Mouse (Mus musculus) forebrain, embryonic 14.5 days (tissue): ENCODE data around the gene Ivns1abp. TPM values are rescaled to one million over a fixed set of nuclear protein-coding genes. Genes with fewer than 3 reads are reported as not detected.

Experiments used
- ATAC-seq: fragments of 200-750 bp; cut with Nextera tagmentation; 2 replicates; pipeline ENCODE4 v1.8.0; 2017; ENCODE audit warnings: mild to moderate bottlenecking, moderate library complexity
- DNase-seq: peaks from one replicate; pipeline ENCODE4 v3.0.0-alpha.2; 2015; ENCODE audit warnings: low spot score
- H3K27ac ChIP-seq: fragments of 300-500 bp; sonication (generic); 2 replicates; pipeline ENCODE4 v1.5.1; 2014; ENCODE audit warnings: low read depth, mild to moderate bottlenecking, control low read depth, low read length, moderate library complexity
- H3K27me3 ChIP-seq: fragments of 300-500 bp; sonication (generic); replicated peaks from 2 replicates; pipeline ENCODE4 v1.6.1; 2014; ENCODE audit warnings: low read length, control low read depth, mixed read lengths; ENCODE audit not compliant: control insufficient read depth, insufficient read depth
- H3K36me3 ChIP-seq: fragments of 300-500 bp; sonication (generic); 2 replicates; pipeline ENCODE4 v1.6.1; 2014; ENCODE audit warnings: low read length, control low read depth; ENCODE audit not compliant: control insufficient read depth, insufficient read depth
- H3K4me1 ChIP-seq: fragments of 300-500 bp; sonication (generic); 2 replicates; pipeline ENCODE4 v1.6.1; 2014; ENCODE audit warnings: antibody characterized with exemption, low read length, control low read depth; ENCODE audit not compliant: control insufficient read depth, insufficient read depth
- H3K4me2 ChIP-seq: fragments of 300-500 bp; sonication (generic); 2 replicates; pipeline ENCODE4 v1.6.1; 2014; ENCODE audit warnings: mild to moderate bottlenecking, control low read depth, low read length
- H3K4me3 ChIP-seq: fragments of 300-500 bp; sonication (generic); 2 replicates; pipeline ENCODE4 v1.5.1; 2014; ENCODE audit warnings: low read depth, low read length, control low read depth
- H3K9ac ChIP-seq: fragments of 300-500 bp; sonication (generic); 2 replicates; pipeline ENCODE4 v1.6.1; 2014; ENCODE audit warnings: mild to moderate bottlenecking, low read length, control low read depth, moderate library complexity
- H3K9me3 ChIP-seq: fragments of 300-500 bp; sonication (generic); replicated peaks from 2 replicates; pipeline ENCODE4 v1.6.1; 2016; ENCODE audit warnings: low read length, control low read depth, mixed read lengths; ENCODE audit not compliant: control insufficient read depth
- WGBS: fragments of 180-500 bp; shearing (Covaris S2); extraction: QIAGEN DNeasy Blood & Tissue Kit; methylation state at CpG from one replicate; pipeline ENCODE4 v1.1.7; 2014; 5-methylcytosine and 5-hydroxymethylcytosine counted together
- polyA plus RNA-seq: library from polyadenylated mRNA; unstranded; fragments of >200 nt; fragmentation: Nextera tagmentation; extraction: Ambion mirVana; gene quantifications from 2 replicates; pipeline ENCODE4 v1.2.1, GENCODE M21; 2014

Ivns1abp gene
- polyA plus RNA-seq, 1 experiment from 2014 or later: 323 TPM

DNA sequence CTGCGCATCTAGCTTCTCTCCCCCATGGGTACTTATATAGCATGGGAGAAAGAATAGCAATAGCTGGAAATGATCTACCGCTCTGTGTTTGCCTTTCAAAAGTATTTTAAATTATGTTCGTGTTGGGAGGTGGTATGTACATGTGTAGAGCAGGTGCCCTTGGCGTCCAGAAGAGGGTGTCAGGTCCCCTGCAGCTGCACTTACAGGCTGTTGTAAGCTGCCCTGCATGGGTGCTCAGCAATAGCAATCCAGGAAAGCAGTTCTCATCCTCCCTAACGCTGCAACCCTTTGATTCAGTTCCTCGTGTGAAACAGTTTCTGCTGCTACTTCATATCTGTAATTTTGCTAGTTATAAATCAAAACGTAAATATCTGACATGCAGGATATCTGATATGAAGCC is 14.7 kb upstream of the Ivns1abp start:
- H3K9ac ChIP-seq: no peak overlapping the region
- no peak for ATAC-seq
- H3K4me2 ChIP-seq: no peak overlapping the region
- H3K27me3 ChIP-seq: no peaks in the 10 kb centered on the region
- H3K4me1 ChIP-seq: no peaks in the 10 kb centered on the region
- WGBS: 87% methylated on average over 7 of the region's 7 CpGs
- DNase-seq: no peak
- H3K9me3 ChIP-seq: no peaks in the 10 kb centered on the region
- no peak overlapping the region for H3K4me3 ChIP-seq
- no peak overlapping the region for H3K27ac ChIP-seq
- no peaks in the 10 kb centered on the region for H3K36me3 ChIP-seq

DNA sequence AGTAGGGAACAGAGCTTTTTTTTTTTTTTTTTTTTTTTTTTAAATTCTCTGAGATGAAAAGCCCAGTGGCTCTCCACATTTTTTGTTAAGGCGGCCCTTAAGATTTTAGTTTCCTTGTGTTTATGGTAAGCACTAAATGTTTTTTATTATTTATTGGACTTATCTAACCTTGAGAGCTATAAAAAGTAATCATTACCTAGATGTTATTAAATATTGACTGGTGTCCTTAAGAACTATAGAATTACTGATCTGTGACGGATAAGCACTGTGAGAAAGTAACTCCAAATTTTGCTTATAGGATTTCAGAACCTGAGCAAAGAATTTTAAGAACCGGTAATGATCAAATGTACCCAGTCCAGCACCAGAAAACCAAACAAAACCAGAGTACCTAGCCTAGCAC is 11.5 kb upstream of the Ivns1abp start:
- WGBS: 97% methylated on average over 3 of the region's 3 CpGs
- no peak for DNase-seq
- no peaks in the 10 kb centered on the region for H3K4me1 ChIP-seq
- H3K4me2 ChIP-seq: no peak overlapping the region
- H3K36me3 ChIP-seq: no peaks in the 10 kb centered on the region
- no peaks in the 10 kb centered on the region for H3K9me3 ChIP-seq
- no peak overlapping the region for H3K27ac ChIP-seq
- no peak for ATAC-seq
- H3K27me3 ChIP-seq: no peaks in the 10 kb centered on the region
- H3K9ac ChIP-seq: no peak overlapping the region
- no peak overlapping the region for H3K4me3 ChIP-seq

DNA sequence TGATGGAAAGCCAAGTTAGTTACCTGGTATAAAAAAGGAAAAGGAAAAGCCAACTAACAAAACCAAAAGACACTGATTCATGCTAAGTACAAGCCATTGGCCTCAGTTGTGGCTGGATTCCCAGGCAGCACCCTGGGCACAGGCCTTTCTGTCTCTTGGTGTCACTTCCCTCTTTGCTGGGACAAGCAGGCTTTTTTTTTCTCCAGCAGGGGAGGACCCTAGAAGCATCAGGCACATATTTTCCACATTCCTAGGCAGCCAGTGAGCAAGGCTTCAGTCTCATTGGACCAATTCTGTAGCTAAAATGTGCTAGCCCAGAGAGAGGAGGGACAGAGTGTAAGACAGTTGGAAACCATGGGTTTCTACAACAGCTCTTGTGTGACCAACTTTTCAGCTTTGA is 6.0 kb upstream of the Ivns1abp start:
- Histone ChIP-seq H3K9ac (no peak overlapping the region), H3K27me3 (no peaks in the 10 kb centered on the region), H3K4me2 (no peak overlapping the region), H3K9me3 (no peaks in the 10 kb centered on the region), H3K4me3 (no peak overlapping the region), H3K4me1 (0 out of 2 replicates have a peak, but pooled peaks cover 2% of the 10 kb centered on the region), H3K36me3 (no peaks in the 10 kb centered on the region), H3K27ac (no peak overlapping the region)
- no peak for DNase-seq
- no peak for ATAC-seq

DNA sequence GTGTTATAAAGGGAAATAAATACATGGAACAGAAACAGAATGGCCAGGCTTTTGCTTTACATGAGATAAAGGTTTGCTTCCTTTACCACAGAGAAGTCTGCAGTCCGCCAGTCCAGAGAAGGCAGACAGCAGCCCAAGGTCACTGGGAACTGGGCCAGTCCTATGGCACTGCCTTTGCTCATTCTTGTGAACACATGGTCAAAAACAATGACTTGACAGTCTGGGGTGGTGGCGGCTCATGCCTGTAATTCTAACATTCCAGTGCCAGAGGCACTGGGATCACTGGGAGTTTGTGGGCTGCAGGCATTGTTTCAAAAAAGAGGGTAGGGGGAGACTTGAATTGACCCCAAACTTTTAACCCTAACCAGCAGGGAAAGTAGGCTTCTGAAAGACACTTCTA is 5.3 kb upstream of the Ivns1abp start:
- WGBS: 47% methylated on average over 2 of the region's 2 CpGs
- Histone ChIP-seq H3K27ac (no peak overlapping the region), H3K36me3 (no peaks in the 10 kb centered on the region), H3K4me3 (no peak overlapping the region), H3K27me3 (no peaks in the 10 kb centered on the region), H3K9ac (no peak overlapping the region), H3K9me3 (no peaks in the 10 kb centered on the region), H3K4me2 (no peak overlapping the region), H3K4me1 (0 out of 2 replicates have a peak, but pooled peaks cover 2% of the 10 kb centered on the region)
- ATAC-seq (no peak), DNase-seq (no peak)

DNA sequence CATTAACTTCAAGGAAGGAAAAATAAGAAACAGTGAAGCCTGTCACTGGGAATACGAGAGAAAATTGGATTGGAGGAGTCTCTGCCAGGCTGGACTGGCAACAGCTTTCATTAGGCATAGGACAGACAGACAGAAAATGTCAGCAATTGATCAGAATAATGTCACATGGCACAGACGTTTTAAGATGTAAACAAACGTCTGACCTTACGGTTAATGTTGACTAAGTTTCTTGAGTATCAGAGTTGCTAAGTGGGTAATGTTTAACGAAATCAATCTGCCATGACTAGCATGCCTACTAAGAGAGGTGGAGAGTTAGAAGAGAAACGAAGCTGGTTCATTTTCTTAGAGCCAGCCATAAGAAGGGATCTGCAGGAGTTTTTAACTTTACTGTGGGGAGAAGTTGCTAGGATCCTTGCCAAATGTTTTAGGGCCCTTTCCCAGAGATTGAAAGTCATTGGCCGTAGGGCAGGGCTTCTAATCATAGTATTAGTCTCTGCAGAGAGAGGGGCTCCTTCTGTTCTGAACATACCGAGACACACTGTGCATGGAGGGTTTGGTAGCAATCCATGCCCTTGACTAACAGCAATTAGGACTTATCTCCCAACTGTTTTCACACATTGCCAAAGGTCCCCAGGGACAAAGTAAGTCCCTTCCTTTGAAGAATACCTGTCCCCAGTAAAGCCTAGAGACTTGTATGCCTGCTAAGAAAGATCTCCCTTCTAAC is 2.8 kb upstream of the Ivns1abp start:
- no peak overlapping the region for H3K9ac ChIP-seq
- 84% methylated on average over 8 of the region's 8 CpGs for WGBS
- ATAC-seq (no peak), DNase-seq (no peak)
- H3K4me1 ChIP-seq: peaks cover 8% of the 10 kb centered on the region
- no peaks in the 10 kb centered on the region for H3K36me3 ChIP-seq
- H3K27me3 ChIP-seq: no peaks in the 10 kb centered on the region
- no peak overlapping the region for H3K4me3 ChIP-seq
- no peak overlapping the region for H3K27ac ChIP-seq
- H3K4me2 ChIP-seq: no peak overlapping the region
- no peaks in the 10 kb centered on the region for H3K9me3 ChIP-seq

DNA sequence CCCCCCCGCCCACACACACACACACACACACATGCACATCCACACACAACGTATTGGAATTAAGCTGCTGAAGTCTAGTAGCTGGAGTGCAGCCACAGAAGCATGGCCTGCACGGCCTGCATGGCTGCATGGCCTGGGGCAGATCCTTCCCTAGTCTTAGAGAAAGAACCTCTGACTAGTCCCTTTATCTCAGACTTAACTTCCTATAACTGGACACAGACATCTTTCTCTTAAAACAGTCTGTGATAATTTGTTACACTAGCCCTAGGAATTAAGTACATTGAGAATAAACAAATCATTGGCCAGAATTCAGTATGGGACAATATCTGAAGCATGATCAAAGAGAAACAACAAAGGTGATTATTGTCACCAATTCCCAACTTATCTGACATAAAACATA is 2.0 kb upstream of the Ivns1abp start:
- DNase-seq (no peak), ATAC-seq (no peak)
- Histone ChIP-seq H3K4me1 (peaks cover 16% of the 10 kb centered on the region), H3K4me2 (no peak overlapping the region), H3K9ac (no peak overlapping the region), H3K27ac (no peak overlapping the region), H3K27me3 (no peaks in the 10 kb centered on the region), H3K4me3 (no peak overlapping the region), H3K9me3 (no peaks in the 10 kb centered on the region), H3K36me3 (no peaks in the 10 kb centered on the region)
- 66% methylated on average over 3 of the region's 3 CpGs for WGBS

DNA sequence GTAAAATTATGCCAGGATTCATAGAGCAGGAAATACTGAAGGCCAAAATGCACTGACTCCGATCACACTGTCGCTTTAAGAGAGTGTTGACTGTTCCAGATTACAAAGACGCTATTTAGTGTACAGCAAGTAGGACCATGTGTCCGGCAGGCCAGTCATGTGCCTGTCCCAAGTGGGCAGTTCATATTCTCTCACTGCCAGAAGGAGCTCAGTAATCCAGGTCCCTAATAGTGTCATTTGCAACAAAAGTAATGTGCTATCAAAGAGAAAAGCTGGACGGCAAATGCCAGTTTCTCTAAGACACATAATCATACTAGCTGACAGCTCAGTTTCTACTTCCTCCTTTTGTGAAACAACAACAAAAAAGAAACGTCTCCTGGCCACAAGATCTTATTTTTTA is 1.3 kb upstream of the Ivns1abp start:
- no peaks in the 10 kb centered on the region for H3K9me3 ChIP-seq
- H3K9ac ChIP-seq: no peak overlapping the region
- peaks cover 16% of the 10 kb centered on the region for H3K4me1 ChIP-seq
- no peaks in the 10 kb centered on the region for H3K27me3 ChIP-seq
- no peak for ATAC-seq
- whole genome bisulfite sequencing: 27% methylated on average over 6 of the region's 6 CpGs
- no peak overlapping the region for H3K27ac ChIP-seq
- DNase-seq: no peak
- peak overlapping the region; percentile 26 for H3K4me2 ChIP-seq
- H3K36me3 ChIP-seq: no peaks in the 10 kb centered on the region
- H3K4me3 ChIP-seq: no peak overlapping the region

DNA sequence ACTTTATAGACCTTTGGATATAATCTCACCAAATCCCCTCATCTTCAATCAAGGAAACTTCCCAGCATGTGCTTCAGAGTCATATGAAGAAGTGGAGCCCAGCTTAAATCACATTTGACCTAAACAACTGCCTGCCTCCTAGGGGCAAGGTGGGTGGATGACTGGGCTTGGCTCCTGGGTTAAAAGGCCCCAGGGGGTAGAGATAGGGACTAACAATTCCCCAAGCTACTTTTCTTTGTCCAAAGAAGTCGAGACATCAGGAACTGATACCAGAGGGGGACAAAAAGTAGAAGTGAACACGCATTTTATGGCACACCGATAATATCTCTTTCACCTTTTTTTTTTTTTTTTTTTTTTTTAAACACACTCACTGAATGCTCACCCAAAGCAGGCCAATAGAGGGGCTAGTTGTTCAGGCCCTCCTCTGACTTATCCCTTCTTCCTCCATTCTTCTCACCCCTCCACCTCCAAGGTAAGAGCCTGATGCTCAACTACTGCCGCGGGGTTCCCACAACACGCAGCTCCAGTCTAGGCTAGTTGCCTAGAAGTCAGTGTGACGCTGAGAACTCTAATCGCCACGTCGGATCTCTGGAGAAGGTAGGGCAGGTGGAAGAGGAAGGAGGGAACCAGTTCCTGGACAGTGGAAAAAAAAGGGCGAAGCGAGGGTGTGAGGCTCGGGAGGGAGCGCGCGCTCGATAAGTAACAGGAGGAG is 550 bp upstream of the Ivns1abp start:
- whole genome bisulfite sequencing: 1% methylated on average over 17 of the region's 17 CpGs
- no peaks in the 10 kb centered on the region for H3K27me3 ChIP-seq
- no peak for ATAC-seq
- H3K9ac ChIP-seq: peak overlapping the region; percentile 97
- H3K27ac ChIP-seq: no peak overlapping the region
- peak overlapping the region; percentile 95 for H3K4me3 ChIP-seq
- peak; percentile 11 for DNase-seq
- peaks cover 16% of the 10 kb centered on the region for H3K4me1 ChIP-seq
- no peaks in the 10 kb centered on the region for H3K36me3 ChIP-seq
- no peaks in the 10 kb centered on the region for H3K9me3 ChIP-seq
- peak overlapping the region; percentile 62 for H3K4me2 ChIP-seq
